Mouse (Mus musculus) cerebellum, adult 9-11 months (tissue): ENCODE measurements at regions not wholly inside any gene's neighbourhood (a gene's known extent, or its start where the extent isn't known, plus 50 kb on each side); places are given as distances from the start of the nearest gene placed in this dataset.

ENCODE experiments used
- DNase-seq: peaks from one replicate; pipeline ENCODE4 v3.0.0; 2022

DNA sequence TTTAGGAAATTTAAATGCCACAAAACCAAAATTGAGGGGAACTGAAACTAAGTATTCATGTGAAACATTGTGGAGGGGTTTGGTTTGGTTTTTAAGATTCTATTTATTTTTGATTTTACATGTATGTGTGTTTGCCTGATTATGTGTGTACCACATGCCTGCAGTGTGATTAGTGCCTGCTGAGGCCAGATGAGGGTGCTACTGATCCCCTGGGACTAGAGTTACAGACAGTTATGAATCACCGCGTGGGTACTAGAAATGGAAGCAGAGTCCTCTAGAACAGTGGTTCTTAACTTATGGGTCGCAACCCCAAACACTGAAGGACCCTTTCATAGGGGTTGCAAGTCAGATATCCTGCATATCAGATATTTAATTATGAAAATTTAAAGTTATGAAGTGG lies 54.0 kb upstream of the Nfe2l3 start:
- no peak for DNase-seq

DNA sequence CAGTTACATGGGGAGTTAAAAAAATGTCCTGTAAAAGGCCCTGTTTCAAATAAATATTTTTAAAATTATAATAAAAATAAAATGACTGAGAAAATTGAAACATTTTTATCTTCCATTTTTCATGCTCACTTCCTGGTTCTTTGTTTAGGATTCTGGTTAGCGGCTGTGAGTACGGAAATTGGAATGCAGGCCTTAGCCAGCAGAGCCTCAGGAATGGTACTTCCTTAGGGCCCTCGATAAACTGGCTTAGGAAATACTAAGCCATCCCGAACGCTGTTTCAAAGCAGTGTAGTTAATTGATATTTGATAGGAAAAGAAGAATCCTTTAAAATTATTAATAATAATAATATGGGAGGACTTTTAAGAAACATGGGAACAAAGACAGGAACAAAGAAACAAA lies 53.4 kb upstream of the Nfe2l3 start:
- no peak for DNase-seq

DNA sequence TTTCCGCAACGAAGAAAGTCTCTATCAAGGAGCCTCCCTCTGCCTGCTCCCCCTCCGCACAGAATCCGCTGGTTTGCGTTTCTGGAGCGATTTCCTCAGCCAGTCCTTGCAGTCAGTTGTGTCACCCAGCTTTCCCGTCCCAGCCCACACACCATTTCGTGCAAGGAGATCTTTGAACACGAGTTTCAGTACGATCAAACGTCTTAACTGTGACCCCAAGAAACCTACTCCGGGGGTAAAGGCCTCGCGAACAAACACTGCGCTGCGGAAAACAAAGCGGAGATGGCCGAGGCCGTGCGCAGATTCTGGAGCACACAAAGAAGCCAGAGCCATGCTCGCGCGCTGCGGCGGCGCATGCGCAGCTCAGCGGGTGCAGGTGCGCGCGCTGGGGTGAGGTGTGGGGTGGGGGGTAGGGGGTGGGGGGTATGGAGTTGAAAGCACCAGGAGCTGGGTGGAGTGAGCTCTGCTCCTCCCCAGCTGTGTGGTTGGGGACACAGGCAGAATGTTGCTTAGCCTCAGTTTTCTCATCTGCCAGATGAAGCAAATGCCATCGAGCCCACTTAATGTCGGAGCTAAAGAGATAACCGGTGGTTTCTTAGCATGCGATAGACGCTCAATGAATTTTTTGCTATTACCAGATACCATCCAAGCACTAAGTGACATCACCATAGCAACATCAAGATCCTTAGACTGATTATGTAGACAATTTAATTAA lies 52.8 kb upstream of the Nfe2l3 start:
- DNase-seq = peak; percentile 70

GRCm38 (mm10) chr6:51380275-51380575 lies 52.2 kb upstream of the Nfe2l3 start:
- no peak for DNase-seq

- no peak for DNase-seq
These were observed 51.0 kb upstream of the Nfe2l3 start for GRCm38 (mm10) chr6:51381465-51381864.
